Mouse (Mus musculus) ES-Bruce4 (cell line): ENCODE data around the gene Abcb9.

ENCODE experiments used
- CTCF ChIP-seq: IDR thresholded peaks from one replicate; pipeline ENCODE4 v1.8.1; 2011; ENCODE audit warnings: low read depth, low read length
- EP300 ChIP-seq: IDR thresholded peaks from 2 replicates; pipeline ENCODE4 v1.6.1; 2011; ENCODE audit warnings: low read depth, low read length; ENCODE audit not compliant: insufficient read depth
- POLR2A ChIP-seq: IDR thresholded peaks from one replicate; pipeline ENCODE4 v1.8.1; 2011; ENCODE audit warnings: low read length; ENCODE audit not compliant: insufficient read depth

GRCm38 (mm10) chr5:124036836-124037235 lies 58.8 kb downstream of the Abcb9 start:
- TF ChIP-seq EP300 (no peak), POLR2A (no peak), CTCF (no peak)
